9 mouse cellular contexts compared by ENCODE assay signal in genomic region chr5:115428831-115429358, GRCm38 (mm10). TPM values are rescaled to one million over a fixed set of nuclear protein-coding genes. Genes with fewer than 3 reads are reported as not detected.
A peak's percentile ranks its signal among the peaks of the same experiment; 100 is the strongest.
DNase-seq lines count a peak whose midpoint lies in the region; ATAC-seq and TF ChIP-seq lines count a peak whose summit lies in the region.
"Had no signal": no experiment of that assay in that cellular context is flagged by ENCODE, and none has a peak within 500 bp of the region (broad histone marks: within the 10 kb centered on the region; RNA-seq: fewer than 3 reads in every experiment).

No protein-coding gene starts in this region.

- TF ChIP-seq EP300 in stomach, postnatal 0 days (optimal IDR thresholded peaks at IDR 0.05): no peak

- no peak for TF ChIP-seq POLR2A in spleen, adult 2 months (IDR thresholded peaks at IDR 0.05; ENCODE audit: low read depth, low read length)

- peak overlapping the region; percentile 66 for H3K4me2 ChIP-seq in liver, embryonic 12.5 days
- H3K4me2 ChIP-seq in stomach, postnatal 0 days (replicated peaks; ENCODE audit: low read depth): peak overlapping the region; percentile 98

- intact Hi-C loops in gastrocnemius, adult 2 months (cut with DNase I): no loop called here

- peak overlapping the region; percentile 58; the same call in 1 of the 2 replicates for H3K9ac ChIP-seq in liver, embryonic 12.5 days
- H3K9ac ChIP-seq in stomach, postnatal 0 days (ENCODE audit: low read length): peak overlapping the region; percentile 82

- DNase-seq in gastrocnemius, adult 2 months: no peak
- no peak for DNase-seq in gastrocnemius, postnatal 25 days
- DNase-seq in spleen, adult 2 months (ENCODE audit: low read depth in 1 of 2, low spot score in 2 of 2): no peak
- DNase-seq in spleen, adult 18-20 months: no peak
- DNase-seq in stomach, postnatal 0 days (ENCODE audit: low spot score): no peak
- no peak for DNase-seq in layer of hippocampus, postnatal 25 days (ENCODE audit: extremely low spot score in 1 of 2, low spot score in 1 of 2)
- DNase-seq in adrenal gland, adult 8-10 months: no peak

- 7% methylated on average over 20 of the region's 20 CpGs for WGBS in spleen, adult 2 months
- 2% methylated on average over 20 of the region's 20 CpGs for WGBS in liver, embryonic 12.5 days (ENCODE audit: insufficient replicate concordance)
- WGBS in stomach, postnatal 0 days: 6% methylated on average over 18 of the region's 20 CpGs

- H3K4me3 ChIP-seq in gastrocnemius, adult 2 months: peak overlapping the region; percentile 77
- peak overlapping the region; percentile 11; the same call in 1 of the 2 replicates for H3K4me3 ChIP-seq in spleen, adult 2 months (ENCODE audit: extremely low read depth, insufficient read depth, insufficient read length)
- peak overlapping the region; percentile 57 for H3K4me3 ChIP-seq in liver, embryonic 12.5 days
- H3K4me3 ChIP-seq in stomach, postnatal 0 days (ENCODE audit: low read depth, low read length): peak overlapping the region; percentile 75

- TF ChIP-seq CTCF in gastrocnemius, adult 2 months (IDR thresholded peaks at IDR 0.05): no peak
- no peak for TF ChIP-seq CTCF in spleen, adult 2 months (IDR thresholded peaks at IDR 0.05; ENCODE audit: extremely low read depth, insufficient read depth, insufficient read length, insufficient replicate concordance)
- TF ChIP-seq CTCF in stomach, postnatal 0 days (IDR thresholded peaks at IDR 0.05; ENCODE audit: low read depth): no peak

- no peaks in the 10 kb centered on the region; the same call in 1 of the 2 replicates for H3K4me1 ChIP-seq in spleen, adult 2 months (ENCODE audit: control insufficient read depth, insufficient read depth, insufficient read length)
- H3K4me1 ChIP-seq in liver, embryonic 12.5 days: 0 out of 2 replicates have a peak, but pooled peaks cover 5% of the 10 kb centered on the region
- H3K4me1 ChIP-seq in stomach, postnatal 0 days (replicated peaks; ENCODE audit: control insufficient read depth, insufficient read depth): no peaks in the 10 kb centered on the region

- 0 out of 2 replicates have a peak, but pooled peaks have one; percentile 6 for ATAC-seq in liver, embryonic 12.5 days
- 0 out of 2 replicates have a peak, but pooled peaks have one; percentile 2 for ATAC-seq in stomach, postnatal 0 days (ENCODE audit: low FRiP score, low TSS enrichment)

- peaks cover 27% of the 10 kb centered on the region for H3K27me3 ChIP-seq in spleen, adult 2 months (ENCODE audit: control insufficient read depth, insufficient read depth, low read length)
- peaks cover 96% of the 10 kb centered on the region for H3K27me3 ChIP-seq in liver, embryonic 12.5 days (replicated peaks)
- no peaks in the 10 kb centered on the region for H3K27me3 ChIP-seq in stomach, postnatal 0 days (ENCODE audit: control insufficient read depth, insufficient read depth, low read length)

- no peaks in the 10 kb centered on the region for H3K9me3 ChIP-seq in liver, embryonic 12.5 days (replicated peaks)
- no peaks in the 10 kb centered on the region for H3K9me3 ChIP-seq in stomach, postnatal 0 days (ENCODE audit: control insufficient read depth, low read length)

- H3K27ac ChIP-seq in gastrocnemius, adult 2 months: no peak overlapping the region
- H3K27ac ChIP-seq in spleen, adult 2 months (ENCODE audit: insufficient read depth, low read length): no peak overlapping the region
- H3K27ac ChIP-seq in liver, embryonic 12.5 days: no peak overlapping the region
- H3K27ac ChIP-seq in stomach, postnatal 0 days (replicated peaks): no peak overlapping the region

- no peaks in the 10 kb centered on the region for H3K36me3 ChIP-seq in spleen, adult 2 months (ENCODE audit: control insufficient read depth, insufficient read depth, low read length)
- no peaks in the 10 kb centered on the region for H3K36me3 ChIP-seq in liver, embryonic 12.5 days
- no peaks in the 10 kb centered on the region for H3K36me3 ChIP-seq in stomach, postnatal 0 days (ENCODE audit: control insufficient read depth, insufficient read depth, low read length)

RNA-seq across cellular contexts. Expression of gene Msi1, which starts 0.5 kb away (rescaled TPM):
- total RNA-seq in gastrocnemius, adult 2 months (2021): under 1 TPM in 1 of 2 experiments, not detected in 1; 0.61 TPM
- under 1 TPM; 0.29 to 0.61 TPM for total RNA-seq in gastrocnemius, postnatal 25 days (2021)
- 0.47 and 1.1 TPM in 2 replicates for polyA plus RNA-seq in spleen, adult 2 months (2012; rRNA removed)
- 2.5 and 2.7 TPM in 2 replicates for polyA plus RNA-seq in liver, embryonic 12.5 days (2016; fragmentation: Nextera tagmentation; extraction: Ambion mirVana)
- polyA plus RNA-seq in stomach, postnatal 0 days (2015; fragmentation: Nextera tagmentation; extraction: Ambion mirVana): 3.2 and 3.6 TPM in 2 replicates
- total RNA-seq in layer of hippocampus, postnatal 25 days (2021): 10 to 100 TPM; 52.5 to 57.1 TPM
- 10 to 100 TPM; 17.5 to 27.3 (median 21.7) TPM for total RNA-seq in adrenal gland, adult 8-10 months (2022)
- total RNA-seq: hematopoietic stem cell, adult 5-6 weeks had no signal

RNA-seq across cellular contexts. Expression of gene Pla2g1b, which starts 37.2 kb away (rescaled TPM):
- total RNA-seq in gastrocnemius, adult 2 months (2021): not detected
- not detected for total RNA-seq in gastrocnemius, postnatal 25 days (2021)
- polyA plus RNA-seq in spleen, adult 2 months (2012; rRNA removed): 284 and 435 TPM in 2 replicates
- 0.42 and 0.69 TPM in 2 replicates for polyA plus RNA-seq in liver, embryonic 12.5 days (2016; fragmentation: Nextera tagmentation; extraction: Ambion mirVana)
- polyA plus RNA-seq in stomach, postnatal 0 days (2015; fragmentation: Nextera tagmentation; extraction: Ambion mirVana): 464 and 489 TPM in 2 replicates
- total RNA-seq in layer of hippocampus, postnatal 25 days (2021): not detected
- under 1 TPM in 1 of 4 experiments, not detected in 3; 0.93 TPM for total RNA-seq in adrenal gland, adult 8-10 months (2022)
- total RNA-seq: hematopoietic stem cell, adult 5-6 weeks had no signal

RNA-seq across cellular contexts. Expression of gene Sirt4, which starts 55.6 kb away (rescaled TPM):
- 10 to 100 TPM; 10.9 to 17.3 TPM for total RNA-seq in gastrocnemius, adult 2 months (2021)
- 10 to 100 TPM; 13.8 to 14.1 TPM for total RNA-seq in gastrocnemius, postnatal 25 days (2021)
- 19.6 and 28.2 TPM in 2 replicates for polyA plus RNA-seq in spleen, adult 2 months (2012; rRNA removed)
- 6.3 and 7.5 TPM in 2 replicates for polyA plus RNA-seq in liver, embryonic 12.5 days (2016; fragmentation: Nextera tagmentation; extraction: Ambion mirVana)
- 10.1 and 11.5 TPM in 2 replicates for polyA plus RNA-seq in stomach, postnatal 0 days (2015; fragmentation: Nextera tagmentation; extraction: Ambion mirVana)
- 10 to 100 TPM; 27.6 to 39.7 TPM for total RNA-seq in layer of hippocampus, postnatal 25 days (2021)
- 10 to 100 TPM; 24.6 to 53.8 (median 41.2) TPM for total RNA-seq in adrenal gland, adult 8-10 months (2022)

Comparison
In these comparisons a context has a peak if more than half of its experiments do, and no peak if none do; other contexts are left out.
1. H3K4me3 ChIP-seq: peak in every context shown above with its lines; median percentile 77 in gastrocnemius, adult 2 months; 75 in stomach, postnatal 0 days; 57 in liver, embryonic 12.5 days; 11 in spleen, adult 2 months.
2. RNA of gene Msi1, which starts 0.5 kb away (total RNA-seq): 52.5 to 57.1 TPM in layer of hippocampus, postnatal 25 days and 17.5 to 27.3 TPM in adrenal gland, adult 8-10 months; 0.29 to 0.61 TPM in gastrocnemius, postnatal 25 days and 0.61 TPM in gastrocnemius, adult 2 months; every median in the first group is over 10 times any median in the second.